Mouse (Mus musculus): Measurements from ENCODE around the gene Nr5a2. TPM values are rescaled to one million over a fixed set of nuclear protein-coding genes. Genes with fewer than 3 reads are reported as not detected.

Gene Nr5a2
- polyA plus RNA-seq (2015; fragmentation: Nextera tagmentation; extraction: Ambion mirVana) = 0.75 and 0.86 TPM in 2 replicates

DNA sequence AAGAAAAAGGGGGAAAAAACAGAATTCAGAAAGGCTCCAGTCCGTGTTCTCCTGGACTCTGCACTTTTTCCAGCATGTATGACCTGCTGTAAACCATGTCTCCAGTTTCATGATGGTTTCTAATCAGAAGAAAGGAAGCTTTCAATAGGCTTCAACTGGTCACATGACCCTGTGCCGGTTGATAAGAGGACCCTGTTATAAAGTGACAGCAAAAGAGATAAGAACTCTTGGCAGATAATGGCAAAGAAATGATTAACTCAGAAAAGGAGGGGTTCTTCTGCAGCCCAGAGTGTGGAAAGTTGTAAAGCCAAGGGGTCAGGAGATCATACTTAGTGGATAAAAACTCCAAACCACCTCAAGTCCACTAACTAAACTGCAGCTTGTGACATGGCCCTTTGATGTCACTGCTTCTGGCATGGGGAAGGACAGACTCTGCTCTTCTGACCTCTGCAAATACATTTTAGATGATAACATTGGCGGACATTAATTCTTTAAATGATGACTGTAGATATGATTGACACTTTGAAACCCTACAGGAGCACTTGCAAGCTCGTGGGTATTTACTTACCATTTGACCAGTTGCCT is at the start of gene Nr5a2:
Gene Nr5a2 (minus strand): TSS at position 21 of the 585 bp plus-strand sequence.
- H3K9ac ChIP-seq = no peak within 1 kb of the TSS
- H3K4me3 ChIP-seq (replicated peaks) = no peak within 1 kb of the TSS
- no peak for ATAC-seq (replicated peaks; ENCODE audit: low FRiP score)
- no peaks in the 10 kb centered on the region for H3K36me3 ChIP-seq
- peaks cover 51% of the 10 kb centered on the region for H3K27me3 ChIP-seq
- H3K4me2 ChIP-seq = no peak within 1 kb of the TSS
- peaks cover 9% of the 10 kb centered on the region for H3K4me1 ChIP-seq
- H3K9me3 ChIP-seq (replicated peaks) = no peaks in the 10 kb centered on the region
- H3K27ac ChIP-seq = no peak within 1 kb of the TSS
- 56% methylated on average over 4 of the region's 4 CpGs for WGBS

DNA sequence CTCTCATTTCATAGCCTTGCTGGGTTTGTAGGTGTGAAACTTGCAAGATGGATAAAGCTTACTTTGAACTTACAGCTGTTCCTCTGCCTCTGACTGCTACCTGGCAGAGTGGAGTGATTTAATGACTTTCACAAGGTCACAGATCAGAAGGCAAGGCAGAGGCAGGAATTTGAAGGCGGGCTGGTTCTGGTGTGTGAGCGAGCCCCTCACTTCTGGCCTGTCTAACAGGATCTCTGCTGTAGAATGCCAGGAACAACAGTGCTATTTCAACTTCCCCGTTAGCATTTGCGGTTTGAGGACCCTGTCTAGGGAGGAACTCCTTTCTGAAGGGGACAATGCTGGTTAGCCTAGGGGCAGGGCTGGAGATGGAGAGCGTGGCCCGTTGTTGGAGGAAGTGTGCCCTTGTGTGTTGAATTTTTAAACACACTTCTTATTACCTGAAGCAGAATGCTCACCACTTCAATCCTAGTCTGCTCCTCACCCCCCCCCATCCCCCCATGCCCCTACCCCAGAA is 48.5 kb upstream of the Nr5a2 start:
- Histone ChIP-seq H3K4me2 (no peak overlapping the region), H3K4me1 (no peaks in the 10 kb centered on the region), H3K27me3 (no peaks in the 10 kb centered on the region), H3K9ac (no peak overlapping the region), H3K27ac (no peak overlapping the region), H3K9me3 (replicated peaks) (no peaks in the 10 kb centered on the region), H3K4me3 (replicated peaks) (no peak overlapping the region), H3K36me3 (no peaks in the 10 kb centered on the region)
- 47% methylated on average over 6 of the region's 6 CpGs for WGBS
- ATAC-seq (replicated peaks; ENCODE audit: low FRiP score) = no peak

DNA sequence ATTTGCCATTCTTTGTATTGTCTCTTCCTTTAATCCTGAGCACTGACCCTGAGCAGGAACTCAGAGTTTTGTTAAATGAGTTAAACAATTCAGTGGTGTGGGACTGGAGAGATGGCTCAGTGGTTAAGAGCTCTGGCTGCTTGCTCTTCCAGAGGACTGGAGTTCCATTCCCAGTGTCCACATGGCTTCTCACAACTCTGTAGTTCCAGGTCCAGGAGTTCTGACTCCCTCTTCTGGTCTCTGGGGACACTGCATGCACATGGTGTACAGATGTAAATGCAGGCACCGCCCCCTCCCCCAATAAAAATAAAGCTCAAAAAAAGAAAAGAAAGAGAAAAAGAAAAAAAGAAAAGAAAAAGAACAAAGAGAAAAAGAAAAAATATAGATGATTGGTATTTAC is 43.6 kb upstream of the Nr5a2 start:
- H3K4me1 ChIP-seq = no peaks in the 10 kb centered on the region
- H3K27ac ChIP-seq = no peak overlapping the region
- no peak overlapping the region for H3K4me3 ChIP-seq (replicated peaks)
- H3K9me3 ChIP-seq (replicated peaks) = 0 out of 2 replicates have a peak, but pooled peaks cover 3% of the 10 kb centered on the region
- no peaks in the 10 kb centered on the region for H3K27me3 ChIP-seq
- no peak for ATAC-seq (replicated peaks; ENCODE audit: low FRiP score)
- H3K4me2 ChIP-seq = no peak overlapping the region
- WGBS = 93% methylated on average over 1 of the region's 1 CpGs
- no peaks in the 10 kb centered on the region for H3K36me3 ChIP-seq
- H3K9ac ChIP-seq = no peak overlapping the region

DNA sequence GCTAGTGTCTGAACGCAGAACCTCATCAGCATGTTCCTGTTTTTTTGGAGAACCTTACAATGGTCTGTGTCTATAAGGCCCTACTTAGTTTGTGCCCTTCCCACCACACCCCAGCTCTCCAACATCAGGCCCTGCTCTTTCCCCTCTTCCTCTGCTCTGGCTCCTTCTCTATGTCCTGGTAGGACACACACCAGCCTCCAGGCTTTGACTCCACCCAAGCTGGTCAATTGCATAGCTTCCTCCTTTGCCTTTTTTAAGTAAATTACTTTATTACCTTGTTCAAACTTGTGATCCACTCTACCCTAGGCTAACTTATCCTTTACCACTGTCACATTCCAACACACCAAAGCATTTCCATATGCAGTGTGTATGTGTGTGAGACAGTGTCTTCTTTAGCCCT is 42.9 kb upstream of the Nr5a2 start:
- 96% methylated on average over 1 of the region's 1 CpGs for WGBS
- Histone ChIP-seq H3K9ac (no peak overlapping the region), H3K4me3 (replicated peaks) (no peak overlapping the region), H3K36me3 (no peaks in the 10 kb centered on the region), H3K27me3 (no peaks in the 10 kb centered on the region), H3K9me3 (replicated peaks) (0 out of 2 replicates have a peak, but pooled peaks cover 3% of the 10 kb centered on the region), H3K4me1 (no peaks in the 10 kb centered on the region), H3K4me2 (no peak overlapping the region), H3K27ac (no peak overlapping the region)
- ATAC-seq (replicated peaks; ENCODE audit: low FRiP score) = no peak

DNA sequence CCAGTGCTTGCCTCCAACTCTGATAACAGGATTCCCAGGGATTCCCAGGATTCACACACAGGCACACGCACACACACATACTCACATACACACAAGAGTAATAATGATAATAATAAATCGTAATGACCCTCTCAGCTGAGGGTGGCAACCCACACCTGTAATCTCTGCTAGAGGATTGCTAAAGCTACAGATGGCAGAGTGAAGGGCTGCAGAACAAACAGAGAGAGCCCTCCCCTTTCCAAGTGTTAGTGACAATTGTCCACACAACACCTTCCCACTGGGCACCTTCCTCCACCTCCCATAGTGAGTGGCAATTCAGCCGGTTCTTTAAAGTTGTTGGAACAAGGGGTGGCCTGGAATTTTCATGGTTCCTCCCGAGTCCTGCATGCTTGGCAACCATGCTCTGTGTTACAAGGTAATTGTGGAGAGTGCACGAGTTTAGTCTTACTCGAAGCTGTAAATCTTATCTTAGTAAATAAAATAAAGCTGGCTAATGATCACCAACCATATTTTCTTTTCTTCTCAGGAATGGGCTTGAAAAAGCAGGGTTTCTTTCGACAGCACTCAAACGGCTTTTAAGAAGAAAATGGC is 31.6 kb upstream of the Nr5a2 start:
- Histone ChIP-seq H3K27ac (no peak overlapping the region), H3K27me3 (no peaks in the 10 kb centered on the region), H3K9me3 (replicated peaks) (0 out of 2 replicates have a peak, but pooled peaks cover 3% of the 10 kb centered on the region), H3K4me2 (no peak overlapping the region), H3K4me1 (no peaks in the 10 kb centered on the region), H3K9ac (no peak overlapping the region), H3K4me3 (replicated peaks) (no peak overlapping the region), H3K36me3 (no peaks in the 10 kb centered on the region)
- no peak for ATAC-seq (replicated peaks; ENCODE audit: low FRiP score)
- 35% methylated on average over 8 of the region's 8 CpGs for whole genome bisulfite sequencing

DNA sequence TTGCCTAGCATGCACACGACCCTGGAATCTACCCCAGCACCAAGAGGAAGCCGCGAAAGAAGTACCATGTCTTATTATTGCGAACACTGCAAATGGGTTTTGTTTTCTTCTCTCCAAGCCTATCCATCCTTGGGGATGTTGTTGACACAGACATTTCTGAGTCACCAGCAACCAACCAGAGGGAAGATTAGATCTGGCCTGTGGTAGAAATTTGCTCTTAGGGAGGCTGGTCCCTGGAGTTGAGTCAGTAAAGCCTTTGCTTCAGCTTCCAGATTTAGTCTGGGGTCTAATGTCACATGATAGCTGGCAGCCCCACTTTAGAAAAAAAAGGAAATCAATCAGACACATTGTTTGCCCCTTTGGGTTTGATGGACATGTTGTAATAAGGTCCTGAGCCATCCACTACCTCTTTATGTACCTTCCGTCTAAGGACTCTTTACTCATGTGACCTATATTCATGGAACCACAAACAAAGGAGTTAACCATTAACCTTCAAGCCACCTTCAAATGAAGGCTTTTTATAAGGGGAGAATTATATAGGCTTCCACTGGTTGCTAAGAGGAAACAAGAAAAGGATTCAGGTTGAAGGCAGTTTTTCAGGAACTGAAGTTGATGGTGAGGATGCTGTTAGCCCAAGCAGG is 20.1 kb upstream of the Nr5a2 start:
- 83% methylated on average over 5 of the region's 5 CpGs for WGBS
- Histone ChIP-seq H3K9ac (no peak overlapping the region), H3K4me3 (replicated peaks) (no peak overlapping the region), H3K4me2 (no peak overlapping the region), H3K27me3 (no peaks in the 10 kb centered on the region), H3K9me3 (replicated peaks) (no peaks in the 10 kb centered on the region), H3K27ac (no peak overlapping the region), H3K36me3 (no peaks in the 10 kb centered on the region), H3K4me1 (no peaks in the 10 kb centered on the region)
- ATAC-seq (replicated peaks; ENCODE audit: low FRiP score) = no peak

DNA sequence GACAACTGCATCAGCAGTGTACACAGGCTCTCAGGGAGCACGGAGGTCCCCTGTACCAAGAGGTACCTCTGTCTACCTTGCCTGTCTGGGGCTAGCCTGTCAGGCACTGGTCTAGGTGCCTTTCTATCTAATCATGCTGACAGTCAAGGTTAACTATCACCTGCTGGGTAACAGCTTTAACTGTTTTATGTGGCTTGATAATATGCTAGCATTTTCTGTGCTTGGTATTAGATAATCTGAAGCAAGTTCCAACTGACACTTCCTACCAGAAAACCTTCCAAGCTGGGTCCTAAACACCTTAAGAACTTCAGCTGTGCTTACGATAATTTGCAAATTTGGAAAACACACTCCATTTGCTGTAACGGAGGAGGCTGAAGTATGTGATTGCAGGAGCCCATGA is 17.6 kb upstream of the Nr5a2 start:
- Histone ChIP-seq H3K36me3 (no peaks in the 10 kb centered on the region), H3K9ac (no peak overlapping the region), H3K9me3 (replicated peaks) (no peaks in the 10 kb centered on the region), H3K4me1 (no peaks in the 10 kb centered on the region), H3K4me3 (replicated peaks) (no peak overlapping the region), H3K27me3 (no peaks in the 10 kb centered on the region), H3K27ac (no peak overlapping the region), H3K4me2 (no peak overlapping the region)
- WGBS = 84% methylated on average over 3 of the region's 3 CpGs
- ATAC-seq (replicated peaks; ENCODE audit: low FRiP score) = no peak

DNA sequence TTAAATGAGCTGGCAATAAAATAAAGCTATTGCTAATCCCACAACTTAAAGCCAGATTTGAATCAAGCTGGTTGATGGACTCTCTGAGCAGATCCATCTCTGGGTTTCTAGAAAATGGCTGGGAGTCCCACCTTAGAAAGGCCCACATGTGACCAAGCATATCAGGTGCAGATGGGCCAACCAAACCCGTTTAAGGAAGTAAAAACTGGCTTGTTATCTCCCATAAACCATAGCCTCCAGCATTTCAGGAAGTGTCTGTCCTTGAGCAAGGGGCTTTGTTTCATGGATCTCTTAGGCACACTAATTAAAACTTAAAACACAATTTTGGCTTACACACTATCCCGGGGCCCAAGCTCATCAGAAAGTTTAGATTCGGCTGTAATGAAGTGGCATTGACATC is 13.8 kb upstream of the Nr5a2 start:
- Histone ChIP-seq H3K4me1 (no peaks in the 10 kb centered on the region), H3K9me3 (replicated peaks) (no peaks in the 10 kb centered on the region), H3K4me2 (no peak overlapping the region), H3K27ac (no peak overlapping the region), H3K9ac (no peak overlapping the region), H3K27me3 (no peaks in the 10 kb centered on the region), H3K4me3 (replicated peaks) (no peak overlapping the region), H3K36me3 (no peaks in the 10 kb centered on the region)
- ATAC-seq (replicated peaks; ENCODE audit: low FRiP score) = no peak
- 78% methylated on average over 3 of the region's 3 CpGs for WGBS

DNA sequence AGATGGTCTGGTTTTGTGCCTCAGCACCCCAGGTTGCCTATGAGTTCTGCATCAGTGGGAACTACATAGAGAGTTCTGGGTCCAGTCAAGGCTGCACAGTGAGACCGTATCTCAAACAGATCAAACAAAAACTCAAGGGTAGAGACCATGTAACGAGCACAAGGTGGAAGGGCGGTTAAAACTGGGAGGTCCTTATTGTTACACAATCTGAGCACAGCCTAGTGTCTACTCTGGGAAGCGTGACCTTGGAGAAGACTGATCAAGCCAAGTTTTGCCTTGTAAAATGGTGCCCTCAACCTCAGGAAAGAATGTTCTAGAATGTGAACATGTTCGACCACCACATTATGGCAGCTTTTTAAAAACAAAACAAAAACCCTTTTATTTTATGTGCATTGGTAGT is 12.8 kb upstream of the Nr5a2 start:
- H3K4me3 ChIP-seq (replicated peaks) = no peak overlapping the region
- H3K9me3 ChIP-seq (replicated peaks) = no peaks in the 10 kb centered on the region
- H3K4me1 ChIP-seq = no peaks in the 10 kb centered on the region
- no peak overlapping the region for H3K9ac ChIP-seq
- ATAC-seq (replicated peaks; ENCODE audit: low FRiP score) = no peak
- H3K4me2 ChIP-seq = no peak overlapping the region
- H3K27ac ChIP-seq = no peak overlapping the region
- WGBS = 84% methylated on average over 5 of the region's 5 CpGs
- no peaks in the 10 kb centered on the region for H3K27me3 ChIP-seq
- H3K36me3 ChIP-seq = no peaks in the 10 kb centered on the region

DNA sequence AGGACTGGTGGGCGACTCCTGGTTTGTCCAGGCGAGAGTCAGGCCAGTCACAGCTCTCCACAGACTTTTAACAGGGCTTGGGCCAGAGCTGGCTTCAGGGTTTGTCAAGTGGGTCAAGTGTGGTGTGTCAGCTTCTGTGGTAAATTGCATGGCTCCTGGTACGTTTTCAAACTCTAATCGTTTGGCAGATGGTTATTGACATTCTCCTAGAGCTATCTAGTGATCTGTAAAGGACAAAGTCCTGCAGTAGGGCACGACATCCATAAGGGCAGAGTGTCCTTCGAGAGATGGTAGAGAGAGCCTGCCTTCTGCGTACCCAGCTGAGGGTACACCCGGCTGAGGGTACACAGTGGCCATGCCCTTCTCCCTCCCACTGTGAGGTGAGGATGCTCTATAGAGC is 10.7 kb upstream of the Nr5a2 start:
- Histone ChIP-seq H3K9ac (no peak overlapping the region), H3K27me3 (peaks cover 2% of the 10 kb centered on the region; the same call in 1 of the 2 replicates), H3K36me3 (no peaks in the 10 kb centered on the region), H3K4me3 (replicated peaks) (no peak overlapping the region), H3K4me2 (no peak overlapping the region), H3K9me3 (replicated peaks) (no peaks in the 10 kb centered on the region), H3K27ac (no peak overlapping the region), H3K4me1 (0 out of 2 replicates have a peak, but pooled peaks cover 3% of the 10 kb centered on the region)
- WGBS = 91% methylated on average over 8 of the region's 8 CpGs
- ATAC-seq (replicated peaks; ENCODE audit: low FRiP score) = no peak

DNA sequence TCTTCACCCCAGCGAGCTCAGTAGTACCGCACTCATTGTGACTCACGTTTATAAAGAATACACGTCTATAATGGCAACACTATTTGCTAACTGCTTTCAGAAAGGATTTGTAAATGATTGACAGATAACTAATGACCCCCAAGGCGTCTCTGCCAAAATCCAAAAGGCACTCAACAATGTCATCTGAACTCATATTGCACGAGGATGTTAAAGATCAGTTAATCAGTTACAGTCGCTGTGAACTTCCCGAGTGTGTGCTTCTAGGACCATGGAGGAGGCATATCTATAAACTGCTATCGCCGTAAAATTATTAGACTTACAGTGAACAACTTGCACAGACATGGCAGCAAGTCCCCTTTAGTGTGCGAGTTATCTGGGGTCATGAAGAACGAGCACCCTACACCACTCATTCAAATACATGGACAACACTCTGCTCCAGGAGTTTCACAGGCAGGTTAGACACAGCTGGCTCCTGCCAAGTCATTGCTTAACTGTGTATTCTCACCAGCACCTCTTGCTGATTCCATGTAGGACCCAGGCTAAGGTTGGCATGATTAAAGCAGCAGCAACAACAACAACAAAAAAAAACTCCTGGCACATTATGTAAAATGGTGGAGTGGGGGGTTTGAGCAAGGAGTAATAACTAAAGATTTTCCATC is 6.6 kb upstream of the Nr5a2 start:
- no peak overlapping the region for H3K4me2 ChIP-seq

DNA sequence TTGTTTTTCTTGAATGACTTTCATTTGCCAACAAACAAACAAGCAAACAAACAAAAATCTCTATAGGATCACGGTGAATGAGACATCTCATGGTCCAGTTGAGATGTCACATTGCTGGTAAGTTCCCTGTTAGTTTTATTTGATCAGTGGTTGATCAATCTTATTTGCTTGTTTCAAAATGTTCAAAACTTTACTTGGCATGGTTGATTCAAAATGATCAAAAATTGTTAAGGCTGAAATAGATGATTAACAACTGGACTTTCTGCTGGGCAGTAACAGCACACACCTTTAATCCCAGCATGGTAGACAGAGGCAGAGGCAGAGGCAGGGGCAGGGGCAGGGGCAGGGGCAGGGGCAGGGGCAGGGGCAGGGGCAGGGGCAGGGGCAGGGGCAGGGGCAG is 757 bp downstream of the Nr5a2 start:
- H3K9ac ChIP-seq = no peak overlapping the region
- H3K27ac ChIP-seq = no peak overlapping the region
- ATAC-seq (replicated peaks; ENCODE audit: low FRiP score) = no peak
- H3K4me1 ChIP-seq = peaks cover 9% of the 10 kb centered on the region
- no peaks in the 10 kb centered on the region for H3K36me3 ChIP-seq
- H3K9me3 ChIP-seq (replicated peaks) = no peaks in the 10 kb centered on the region
- H3K4me3 ChIP-seq (replicated peaks) = no peak overlapping the region
- 80% methylated on average over 1 of the region's 1 CpGs for WGBS
- H3K4me2 ChIP-seq = no peak overlapping the region
- H3K27me3 ChIP-seq = peaks cover 61% of the 10 kb centered on the region

More for the DNA sequence above, 6.6 kb upstream of the Nr5a2 start:
- Histone ChIP-seq H3K4me1 (0 out of 2 replicates have a peak, but pooled peaks cover 3% of the 10 kb centered on the region), H3K9ac (no peak overlapping the region), H3K27ac (no peak overlapping the region), H3K4me3 (replicated peaks) (no peak overlapping the region), H3K9me3 (replicated peaks) (no peaks in the 10 kb centered on the region), H3K27me3 (peaks cover 2% of the 10 kb centered on the region; the same call in 1 of the 2 replicates), H3K36me3 (no peaks in the 10 kb centered on the region)
- ATAC-seq (replicated peaks; ENCODE audit: low FRiP score) = peak; percentile 33; the same call in 1 of the 2 replicates
- WGBS = 65% methylated on average over 12 of the region's 12 CpGs

Measured in kidney, embryonic 15.5 days (tissue).